Mouse (Mus musculus) colon, adult 2 months (tissue): ENCODE data around the gene Lmbr1l. TPM values are rescaled to one million over a fixed set of nuclear protein-coding genes. Genes with fewer than 3 reads are reported as not detected.

Experiments
- polyA plus RNA-seq: library from polyadenylated mRNA; depleted of rRNA; stranded (reverse); fragments of >200 nt; gene quantifications from 2 replicates; pipeline ENCODE4 v1.2.3, GENCODE M21; 2012; rRNA removed

Gene Lmbr1l
- 56.6 and 93.6 TPM in 2 replicates for polyA plus RNA-seq

DNA sequence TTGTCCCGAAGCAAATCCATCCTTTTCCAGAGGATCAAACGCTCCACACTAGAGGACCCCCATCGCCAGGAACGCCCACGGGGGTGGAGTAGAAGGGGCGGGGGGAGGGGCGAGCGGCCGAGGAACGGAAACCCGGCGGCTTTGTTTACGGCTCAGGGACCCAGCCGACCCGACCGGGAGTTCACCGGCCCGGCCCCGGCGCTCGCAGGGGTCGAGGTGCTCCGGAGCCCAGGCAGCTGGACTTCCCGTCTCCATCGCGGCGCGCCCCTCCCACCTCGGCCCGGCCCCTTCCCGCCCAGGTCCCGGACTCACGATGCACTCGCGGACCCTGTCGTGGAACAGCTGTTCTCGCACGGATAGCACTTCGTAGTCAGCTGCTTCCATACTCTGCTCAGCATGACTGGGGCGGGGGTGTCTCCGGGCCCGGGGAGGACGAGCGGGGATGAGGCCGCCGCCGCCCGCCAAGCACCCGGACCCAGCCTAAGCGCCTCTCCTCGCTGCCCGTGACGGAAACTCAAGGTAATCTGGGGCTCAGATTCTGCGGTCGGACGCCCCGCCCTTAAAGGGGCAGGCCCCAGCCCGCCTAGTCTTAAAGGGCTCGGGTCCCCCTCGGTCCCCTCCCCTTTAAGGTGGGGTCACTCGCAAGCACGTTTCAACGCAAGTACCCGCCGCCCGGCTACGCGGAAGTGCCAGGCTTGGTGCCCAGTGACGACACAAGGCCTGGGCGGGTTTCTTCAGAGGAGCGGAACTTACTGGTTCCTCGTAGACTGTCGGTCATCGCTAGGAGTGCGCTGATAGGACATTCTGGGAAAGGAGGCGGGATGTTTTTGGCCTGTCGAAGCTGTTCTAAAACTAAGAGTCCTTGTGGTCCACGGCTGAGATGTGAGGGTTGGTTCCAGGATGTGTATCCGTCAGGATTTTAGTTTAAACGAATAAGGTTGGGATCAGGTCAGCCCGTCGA, at the start of gene Lmbr1l:
TSS of gene Lmbr1l (minus strand) at position 694 of the 961 bp plus-strand sequence.

DNA sequence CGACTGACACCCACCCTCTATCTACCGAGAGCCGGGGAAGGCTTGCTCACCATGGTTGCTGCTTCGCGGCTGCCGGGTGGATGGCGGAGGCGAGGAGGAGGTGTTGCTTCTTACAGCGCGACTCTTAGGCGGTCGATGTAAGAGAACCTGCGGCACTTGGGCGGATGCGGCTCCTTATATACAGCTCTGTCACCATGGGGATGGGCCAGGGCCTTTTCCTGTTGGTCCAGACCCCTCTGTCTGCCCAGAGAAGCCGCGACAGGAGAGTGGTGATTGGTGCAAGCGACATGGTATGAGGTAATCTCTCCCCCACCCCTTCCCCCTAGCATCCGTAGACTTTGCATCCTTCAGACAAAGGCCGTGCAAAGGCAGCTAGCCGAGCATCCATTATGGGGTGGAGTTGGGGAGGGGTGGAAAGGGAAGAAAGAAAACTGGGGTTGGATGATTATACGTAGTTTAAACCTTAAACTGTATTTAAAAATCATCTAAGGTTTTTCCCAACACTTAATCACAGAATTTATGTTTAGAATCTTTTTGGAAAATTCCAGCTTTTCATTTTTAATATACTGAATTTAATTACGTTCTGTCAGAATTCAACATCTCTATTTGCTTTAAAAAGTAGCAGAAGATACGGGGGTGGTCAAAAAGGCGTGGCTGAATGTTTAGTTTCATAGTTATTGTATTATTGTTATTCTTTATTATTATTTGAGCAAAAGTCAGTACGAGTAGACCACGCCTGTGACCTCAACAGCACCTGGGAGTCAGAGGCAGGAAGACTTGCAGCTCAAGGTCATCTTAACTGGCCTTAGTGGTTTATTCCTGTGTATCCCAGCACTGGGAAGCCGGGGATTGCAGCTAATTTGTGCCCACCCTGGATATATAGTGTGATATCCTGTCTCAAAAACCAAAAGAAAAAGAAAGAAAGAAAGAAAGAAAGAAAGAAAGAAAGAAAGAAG, 35.6 kb upstream of the Lmbr1l start, which contains the start of the genes Gm49450 and Tuba1a:
TSS of gene Gm49450 (minus strand) at position 151 of the 956 bp plus-strand sequence.
TSS of gene Tuba1a (minus strand) at position 303 of the 956 bp plus-strand sequence.

DNA sequence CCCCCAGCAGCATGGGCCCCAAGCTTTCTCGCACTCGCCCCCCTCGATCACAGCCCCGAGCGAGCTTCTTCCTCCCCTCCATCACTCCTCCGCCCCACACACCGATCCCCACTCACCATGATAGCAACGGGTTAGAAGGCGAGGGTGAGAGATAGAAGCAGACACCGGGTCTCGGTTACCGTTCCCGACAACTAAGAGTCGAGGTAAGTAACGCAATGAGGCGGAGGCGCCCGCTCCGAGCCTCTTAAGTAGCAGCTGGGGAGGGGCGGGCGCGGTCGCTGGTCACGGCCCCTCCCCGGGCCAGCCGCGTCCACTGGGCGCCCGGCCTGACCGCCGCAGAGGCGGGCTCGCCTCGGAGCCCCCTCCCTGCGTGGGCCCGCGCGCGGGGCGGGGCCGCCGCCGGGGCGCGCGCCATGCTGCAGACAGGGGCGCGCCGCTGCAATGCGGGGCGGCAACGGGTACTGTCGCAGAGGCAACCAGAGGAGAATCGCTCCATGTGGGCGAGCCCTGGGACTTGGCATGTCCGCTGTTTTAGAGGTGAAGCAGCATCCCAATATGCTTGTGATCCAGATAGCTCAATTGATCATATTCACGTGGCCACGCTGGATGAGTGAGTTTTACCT, 16.3 kb upstream of the Lmbr1l start, which contains the start of gene Tuba1b:
TSS of gene Tuba1b (minus strand) at position 349 of the 623 bp plus-strand sequence.

DNA sequence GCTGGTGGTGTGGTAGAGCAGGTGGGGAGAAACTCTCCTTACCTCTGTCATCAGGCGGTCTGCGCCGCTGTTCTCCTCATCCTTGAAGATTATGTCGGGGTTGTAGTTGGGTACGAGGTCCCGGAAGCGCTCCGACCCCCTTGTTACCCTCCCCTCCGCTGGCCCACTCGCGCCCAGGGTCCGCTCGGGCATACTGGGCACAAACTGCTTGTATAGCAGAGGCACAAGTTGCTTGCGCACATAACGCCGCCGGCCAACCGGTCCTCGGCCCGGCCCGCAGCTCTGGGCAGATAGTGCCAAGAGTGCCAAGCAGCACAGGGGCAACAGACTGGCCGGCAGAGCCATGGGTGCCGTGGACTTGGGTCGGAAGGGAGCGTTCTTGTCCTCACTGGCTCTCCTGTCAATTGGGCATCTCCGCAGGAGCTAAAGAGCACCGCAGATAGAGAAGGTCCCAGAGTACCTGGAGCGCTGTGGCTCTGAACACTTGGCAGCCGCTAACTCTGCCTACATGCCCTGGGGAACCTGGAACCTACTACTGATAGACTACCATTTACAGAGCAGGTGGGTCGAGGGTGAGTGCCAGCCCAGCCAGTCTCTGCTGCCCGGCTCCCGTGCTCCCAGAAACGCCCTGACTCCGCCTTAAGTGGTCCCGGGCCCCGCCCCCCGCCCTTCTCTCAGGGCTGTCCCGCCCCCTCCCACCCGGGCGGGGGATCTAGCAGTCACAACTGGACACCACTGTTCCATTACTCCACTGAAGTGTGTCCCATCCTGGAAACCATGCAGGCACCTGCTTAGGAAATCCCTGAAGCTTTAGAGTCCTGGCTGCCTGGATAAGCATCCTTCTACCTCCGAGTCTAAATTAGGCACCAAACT, 19.9 kb downstream of the Lmbr1l start, which contains the start of gene Dhh:
TSS of gene Dhh (minus strand) at position 613 of the 873 bp plus-strand sequence.

DNA sequence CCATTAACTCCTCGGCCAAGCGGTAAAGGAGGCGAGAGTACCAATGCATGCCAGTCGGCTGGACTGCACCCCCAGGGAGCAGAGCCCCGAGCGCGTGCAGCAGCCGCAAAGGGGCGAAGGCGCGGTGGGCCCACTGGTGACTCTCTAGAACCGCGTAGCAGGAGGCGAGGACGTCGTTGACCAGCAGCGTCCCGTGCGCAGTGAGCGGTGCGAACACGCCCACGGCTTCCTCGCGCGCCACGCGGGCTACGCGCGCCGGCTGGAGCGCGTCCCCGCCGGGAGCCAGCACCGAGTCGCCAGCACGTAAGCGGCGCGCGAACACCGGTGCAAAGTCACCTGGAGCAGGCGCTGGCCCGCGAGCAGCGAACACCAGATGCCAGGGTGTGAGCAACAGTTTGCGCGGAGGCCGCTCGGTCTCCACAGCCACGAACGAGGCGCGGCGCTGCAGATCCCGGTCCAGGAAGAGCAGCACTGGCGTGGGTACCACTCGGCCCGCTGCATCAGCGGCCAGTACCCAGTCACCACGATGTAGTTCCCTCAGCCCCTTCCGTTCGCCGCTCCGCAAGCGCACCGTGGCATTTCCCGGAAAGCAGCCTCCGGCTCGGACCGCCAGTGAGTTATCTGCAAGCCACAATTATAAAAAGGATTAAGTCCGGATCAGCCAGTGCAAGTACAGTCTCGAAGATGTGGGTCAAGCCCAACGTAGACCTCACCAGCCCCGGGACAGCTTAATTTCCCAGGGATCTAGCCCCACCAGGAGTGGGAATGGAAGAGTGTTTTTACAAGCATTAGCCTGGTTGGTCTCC, 23.9 kb downstream of the Lmbr1l start, which contains the start of gene Rhebl1:
TSS of gene Rhebl1 (minus strand) at position 601 of the 806 bp plus-strand sequence.

DNA sequence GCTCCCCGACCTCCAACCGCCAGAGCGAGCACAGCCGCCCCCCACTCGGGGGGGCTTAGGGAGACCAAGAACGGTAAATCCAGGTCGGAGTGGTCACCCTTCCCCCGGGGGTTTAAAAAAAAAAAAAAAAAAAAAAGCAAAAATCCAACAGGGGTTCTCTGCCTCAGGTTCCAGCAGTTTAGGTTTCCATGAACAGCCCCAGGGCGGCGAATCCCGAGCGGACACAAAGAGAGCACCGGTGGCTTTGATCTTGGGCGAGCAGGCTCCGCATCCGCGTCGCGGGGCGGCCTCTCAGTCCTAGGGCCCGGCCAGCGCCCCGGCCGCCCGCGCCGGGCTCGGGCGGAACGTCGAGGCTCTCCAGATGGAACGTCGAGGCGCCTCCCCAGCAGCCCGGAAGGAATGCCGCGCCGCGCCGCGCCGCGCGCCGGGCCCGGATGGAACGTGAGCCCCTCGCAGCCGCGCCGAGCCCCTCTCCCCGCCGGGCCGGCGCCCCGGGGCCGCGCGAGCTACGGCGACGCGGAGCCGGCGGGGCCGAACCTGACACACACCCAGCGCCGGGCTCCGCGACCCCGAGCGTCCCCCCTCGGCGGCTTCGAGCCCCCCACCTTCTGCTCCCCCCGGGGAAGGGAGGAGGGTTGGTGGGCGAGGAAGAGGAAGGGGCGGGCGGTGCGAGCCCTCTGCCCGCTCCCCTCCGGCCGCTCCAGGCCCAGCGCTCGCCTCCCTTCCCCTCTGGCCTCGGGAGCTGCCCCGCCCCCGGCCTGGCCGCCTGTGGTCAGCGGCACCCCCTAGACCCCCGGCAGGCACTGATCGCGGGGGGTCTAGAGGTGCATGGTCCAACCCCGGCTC, 46.7 kb downstream of the Lmbr1l start, which contains the start of gene Kmt2d:
TSS of gene Kmt2d (minus strand) at position 135 of the 846 bp plus-strand sequence.

Other genes starting within 250 kb of the Lmbr1l start
- gene Rnd1, start 240.8 kb downstream of the Lmbr1l start, polyA plus RNA-seq = 1.2 and 2.3 TPM in 2 replicates
- gene Ccdc65, start 210.0 kb downstream of the Lmbr1l start, polyA plus RNA-seq = 0.22 and 0.43 TPM in 2 replicates
- gene Fkbp11, start 190.0 kb downstream of the Lmbr1l start, polyA plus RNA-seq = 26.7 and 49.8 TPM in 2 replicates
- 75.8 and 94.5 TPM in 2 replicates for gene Arf3, start 155.0 kb downstream of the Lmbr1l start, polyA plus RNA-seq
- gene Wnt10b, start 140.1 kb downstream of the Lmbr1l start, polyA plus RNA-seq = 0.30 and 0.65 TPM in 2 replicates
- 0.07 TPM in 1 of 2 replicates, not detected in the other for gene Wnt1, start 128.4 kb downstream of the Lmbr1l start, polyA plus RNA-seq
- not detected in 2 replicates for gene Ddn, start 108.7 kb downstream of the Lmbr1l start, polyA plus RNA-seq
- gene Prkag1, start 86.7 kb downstream of the Lmbr1l start, polyA plus RNA-seq = 45.2 and 50.3 TPM in 2 replicates
- 23.9 and 26.7 TPM in 2 replicates for gene Kmt2d, start 47.0 kb downstream of the Lmbr1l start, polyA plus RNA-seq
- gene Rhebl1, start 23.7 kb downstream of the Lmbr1l start, polyA plus RNA-seq = 1.9 and 2.1 TPM in 2 replicates
- 0.72 and 0.93 TPM in 2 replicates for gene Dhh, start 19.7 kb downstream of the Lmbr1l start, polyA plus RNA-seq
- 551 and 757 TPM in 2 replicates for gene Tuba1b, start 16.3 kb upstream of the Lmbr1l start, polyA plus RNA-seq
- gene Gm49450, start 35.3 kb upstream of the Lmbr1l start, polyA plus RNA-seq = 98.4 and 128 TPM in 2 replicates
- 192 and 198 TPM in 2 replicates for gene Tuba1a, start 35.5 kb upstream of the Lmbr1l start, polyA plus RNA-seq
- 219 and 270 TPM in 2 replicates for gene Tuba1c, start 111.7 kb upstream of the Lmbr1l start, polyA plus RNA-seq
- 17.4 and 17.7 TPM in 2 replicates for gene Prph, start 136.9 kb upstream of the Lmbr1l start, polyA plus RNA-seq
- gene Troap, start 156.3 kb upstream of the Lmbr1l start, polyA plus RNA-seq = 9.4 and 10.0 TPM in 2 replicates
- gene C1ql4, start 169.6 kb upstream of the Lmbr1l start, polyA plus RNA-seq = not detected in 2 replicates
- gene Dnajc22, start 174.9 kb upstream of the Lmbr1l start, polyA plus RNA-seq = 32.4 and 40.8 TPM in 2 replicates
- gene Spats2, start 207.7 kb upstream of the Lmbr1l start, polyA plus RNA-seq = 6.3 and 6.7 TPM in 2 replicates